Mouse (Mus musculus) urinary bladder, adult 2 months (tissue): ENCODE results near the gene Sbno2. TPM values are rescaled to one million over a fixed set of nuclear protein-coding genes. Genes with fewer than 3 reads are reported as not detected.

Experiments
- DNase-seq: peaks from one replicate; pipeline ENCODE4 v3.0.0; 2022; ENCODE audit warnings: low spot score
- polyA plus RNA-seq: library from polyadenylated mRNA; depleted of rRNA; stranded (reverse); fragments of >200 nt; gene quantifications from 2 replicates; pipeline ENCODE4 v1.2.3, GENCODE M21; 2012

The Sbno2 gene
- polyA plus RNA-seq, 1 experiment: 34.0 TPM

DNA sequence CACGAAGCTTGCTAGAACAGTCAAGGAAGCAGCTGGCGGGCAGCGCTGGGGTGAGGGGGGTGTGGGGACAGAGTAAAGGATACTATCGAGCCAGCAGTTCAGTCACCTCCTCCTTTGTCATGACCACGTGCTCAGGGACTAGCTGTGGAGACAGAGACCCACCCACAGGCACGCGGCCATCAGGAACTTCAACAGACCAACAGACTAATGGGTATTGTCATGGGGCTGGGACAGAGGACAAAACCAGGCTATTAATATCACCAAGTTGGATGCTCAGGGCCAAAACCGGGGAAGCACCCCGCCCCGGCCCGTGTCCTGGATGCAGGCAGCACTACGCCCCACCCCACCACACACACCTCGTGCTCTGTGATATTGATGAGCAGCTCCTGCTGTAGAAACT lies 68.5 kb downstream of the Sbno2 start:
- no peak for DNase-seq

DNA sequence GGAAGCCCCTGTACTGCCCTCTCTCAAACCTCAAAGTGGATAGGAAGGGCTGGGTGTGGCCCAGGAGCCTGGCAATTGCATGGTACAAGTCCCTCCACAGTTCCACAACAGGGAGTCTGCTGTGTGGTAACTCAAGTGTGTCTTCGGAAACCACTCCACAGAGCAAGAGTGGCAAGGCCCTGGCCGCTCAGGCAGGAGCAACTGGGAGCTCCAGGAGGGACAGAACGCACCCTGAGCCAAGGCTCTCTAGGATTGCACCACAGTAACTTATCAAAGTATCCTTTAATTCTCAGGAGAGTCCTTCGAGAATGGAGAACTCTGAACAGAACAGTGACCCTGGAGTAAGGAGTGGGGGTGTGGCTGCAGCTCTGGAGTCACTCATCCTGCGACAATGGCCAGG lies 69.7 kb downstream of the Sbno2 start:
- no peak for DNase-seq

DNA sequence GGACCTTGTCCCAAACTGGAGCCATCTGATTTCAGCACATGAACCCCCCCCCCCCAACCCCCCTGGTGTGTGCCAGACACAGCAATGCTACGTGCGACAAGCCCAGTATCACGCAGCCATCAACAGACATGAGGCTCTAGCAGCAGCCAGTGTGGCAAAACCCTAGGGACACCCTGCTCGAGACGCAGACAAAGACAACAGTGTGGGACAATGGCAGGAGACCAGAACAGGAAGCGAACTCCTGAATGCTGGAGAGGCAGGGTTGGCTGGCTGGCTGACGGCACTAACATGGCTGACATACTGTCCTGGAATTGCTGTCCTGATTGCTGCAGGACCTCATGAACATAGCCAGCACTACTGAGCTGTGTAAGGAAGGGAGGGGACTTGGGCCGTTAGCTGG lies 70.2 kb downstream of the Sbno2 start:
- DNase-seq: no peak

DNA sequence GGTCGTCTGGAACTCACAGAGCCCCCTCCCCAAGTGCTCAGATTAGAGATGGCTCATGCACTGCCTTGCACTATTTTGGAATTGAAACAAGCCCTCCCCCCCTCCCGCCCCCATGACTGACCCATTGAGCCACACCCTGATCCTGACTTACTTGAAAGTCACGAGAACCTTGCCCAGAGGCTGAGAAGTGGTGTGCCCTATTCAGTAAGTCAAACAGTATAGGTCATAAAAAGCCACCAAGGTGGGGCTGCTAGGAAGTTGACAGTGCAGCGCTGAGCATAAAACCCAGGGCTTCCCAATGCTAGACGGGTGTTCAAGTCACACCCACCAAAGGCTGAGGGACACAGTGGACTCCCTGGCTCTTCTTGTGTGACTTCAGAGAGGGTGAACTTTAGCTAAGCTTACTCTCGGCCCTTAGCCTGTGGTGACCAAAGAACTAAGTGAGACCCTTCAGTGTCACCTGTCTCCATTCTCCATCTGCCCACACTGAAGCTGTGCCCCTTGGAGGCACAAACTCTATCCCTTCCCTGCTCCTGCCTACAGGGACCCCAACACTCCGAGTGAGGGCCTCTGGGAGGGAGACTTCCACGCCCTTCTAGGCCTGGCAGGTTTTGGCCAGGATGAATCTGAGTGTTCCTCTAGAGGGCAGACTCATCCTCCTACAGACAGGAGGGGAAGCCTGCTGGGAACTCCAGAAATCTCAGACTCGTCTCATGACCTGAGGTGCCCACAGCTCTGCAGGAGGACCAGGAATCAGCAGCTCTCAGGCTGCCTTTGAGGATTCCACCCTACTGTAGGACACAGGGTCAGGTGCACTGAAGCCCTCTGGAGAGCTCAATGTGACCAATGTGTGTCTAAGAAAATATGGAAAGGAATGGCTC lies 71.6 kb downstream of the Sbno2 start:
- no peak for DNase-seq

DNA sequence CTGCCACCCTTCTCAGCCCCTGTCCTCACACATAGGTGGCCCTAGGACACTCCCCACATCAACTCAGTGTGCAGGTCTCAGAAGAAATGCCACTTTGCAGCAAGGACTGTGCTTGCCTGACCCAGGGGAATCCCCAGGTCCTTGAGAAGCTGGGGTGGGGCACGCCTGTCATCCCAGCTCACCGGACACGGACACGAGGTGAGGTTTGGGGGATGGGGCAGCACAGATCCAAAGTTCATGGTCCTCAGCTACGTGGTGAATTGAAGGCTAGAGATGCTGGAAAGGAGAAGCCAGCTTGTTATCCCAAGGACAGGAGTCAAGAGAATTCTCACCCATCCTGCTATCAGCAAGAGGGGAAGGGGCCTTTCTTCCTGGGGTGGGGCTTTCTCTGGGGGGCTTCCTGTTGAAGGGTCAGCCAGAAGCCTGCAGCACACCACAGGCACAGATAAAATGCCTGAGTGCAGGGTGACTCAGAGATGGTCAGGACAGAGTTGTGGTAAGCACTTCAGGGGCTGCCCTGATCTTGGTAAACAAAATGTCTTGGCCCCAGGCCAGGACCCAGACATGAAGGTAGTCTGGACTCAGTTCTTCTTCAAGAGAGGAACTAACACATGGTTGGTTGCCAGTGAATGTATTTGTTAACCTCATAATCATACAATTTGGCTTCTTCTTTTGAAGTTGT lies 72.4 kb downstream of the Sbno2 start:
- DNase-seq: no peak

DNA sequence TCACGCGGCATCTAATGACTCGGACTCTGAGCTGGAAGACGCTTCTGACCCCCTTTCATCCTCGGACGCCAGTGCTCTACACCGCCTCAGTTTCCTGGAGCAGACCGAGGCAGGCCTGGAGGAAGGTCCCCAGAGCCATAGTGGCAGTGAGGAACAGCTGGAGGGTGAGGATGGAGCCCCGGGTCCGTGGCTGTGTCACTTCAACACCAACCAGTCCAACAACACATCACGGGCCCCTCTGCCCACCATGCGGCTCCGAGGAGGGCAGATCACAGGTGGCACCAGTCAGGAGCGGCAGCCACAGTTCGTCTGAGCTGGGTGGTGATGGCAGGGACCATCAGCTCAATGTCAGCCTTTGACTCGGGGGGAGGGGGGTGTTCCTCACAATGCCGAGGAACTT lies 74.6 kb downstream of the Sbno2 start:
- DNase-seq: no peak

DNA sequence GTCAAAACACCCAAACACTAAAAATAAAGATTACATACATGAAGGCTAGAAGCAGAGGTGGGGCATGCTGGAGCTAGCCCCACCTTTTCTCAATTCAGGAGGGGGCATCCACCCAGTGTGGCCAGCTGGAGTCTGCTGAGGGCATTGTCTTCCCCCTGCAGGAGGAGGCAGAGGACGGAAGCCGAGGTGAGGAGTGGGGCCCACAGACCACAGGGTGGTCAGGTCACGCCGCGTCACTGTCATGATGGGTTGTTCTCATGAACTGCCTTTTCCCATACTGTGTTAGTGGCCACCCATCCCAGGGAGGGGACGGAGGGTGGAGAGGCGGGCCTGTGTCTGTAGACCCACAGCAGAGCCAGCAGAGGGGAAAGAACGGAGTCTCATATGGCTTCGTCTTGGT lies 75.2 kb downstream of the Sbno2 start:
- DNase-seq: no peak

DNA sequence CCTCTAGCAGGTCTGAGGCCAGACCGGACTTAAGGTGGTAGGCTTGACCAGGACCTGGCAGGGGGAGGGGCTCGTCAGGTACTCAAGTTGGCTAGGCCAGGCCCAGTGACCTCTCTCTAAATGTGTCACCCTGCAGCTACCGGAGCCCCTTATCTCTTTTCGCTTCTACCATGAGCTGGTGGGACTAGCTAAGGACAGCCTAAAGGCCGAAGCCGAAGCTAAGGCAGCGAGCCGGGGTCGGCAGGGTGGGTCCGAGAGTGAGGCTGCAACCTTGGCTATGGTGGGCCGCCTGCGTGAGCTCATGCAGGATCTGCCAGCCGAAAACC lies 76.9 kb downstream of the Sbno2 start:
- DNase-seq: no peak

DNA sequence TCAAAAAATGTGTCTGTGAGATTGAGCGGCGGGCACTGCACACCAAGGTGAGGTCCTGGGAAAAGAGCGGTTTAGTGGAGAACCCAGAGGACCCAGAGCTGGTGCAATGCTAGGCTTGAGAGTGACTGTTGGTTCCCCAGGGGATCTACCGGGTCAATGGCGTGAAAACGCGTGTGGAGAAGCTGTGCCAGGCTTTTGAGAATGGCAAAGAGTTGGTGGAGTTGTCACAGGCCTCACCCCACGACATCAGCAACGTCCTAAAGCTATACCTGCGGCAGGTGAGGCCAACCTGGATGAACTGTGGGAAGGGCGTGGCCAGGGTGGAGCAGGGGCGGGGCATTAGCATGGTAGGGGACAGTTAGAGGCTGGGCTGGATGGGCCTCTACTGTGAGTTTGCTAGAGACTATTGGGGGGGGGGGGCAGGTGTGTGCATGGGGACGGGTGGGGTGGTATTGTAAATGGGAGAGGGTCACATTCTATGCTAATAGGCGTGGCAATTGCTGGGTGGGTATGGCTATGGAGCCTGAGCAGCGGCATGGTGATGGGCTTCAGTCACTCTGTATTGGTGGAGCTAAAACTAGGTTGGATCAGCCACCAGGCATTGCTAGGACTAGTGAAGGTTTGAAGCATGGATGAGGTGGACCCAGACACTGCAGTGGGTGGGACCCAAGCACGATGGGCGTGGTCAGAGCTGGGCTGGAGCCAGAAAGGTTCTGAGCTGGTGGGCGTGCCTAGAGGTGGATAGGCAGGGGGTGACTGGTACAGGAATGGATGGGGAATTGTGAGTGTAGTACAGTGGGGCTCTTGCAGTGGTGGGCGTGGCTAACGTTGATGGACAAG lies 77.5 kb downstream of the Sbno2 start:
- no peak for DNase-seq

DNA sequence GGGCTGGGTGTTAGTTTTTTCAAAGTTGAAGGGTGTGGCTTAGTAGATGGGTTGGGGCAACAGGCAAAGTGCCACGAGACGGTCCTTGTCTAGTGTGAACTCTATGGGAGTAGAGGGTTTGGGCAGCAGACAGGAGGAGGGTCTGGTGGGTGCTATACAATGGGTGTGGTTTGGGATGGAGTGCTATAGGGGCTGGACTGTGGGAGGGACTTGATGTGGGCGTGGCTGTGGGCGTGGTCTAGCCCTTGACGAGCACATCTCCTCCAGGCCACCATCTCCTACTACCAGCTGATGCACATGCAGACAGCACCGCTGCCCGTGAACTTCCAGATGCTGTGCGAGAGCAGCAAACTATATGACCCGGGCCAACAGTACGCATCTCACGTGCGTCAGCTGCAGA lies 79.5 kb downstream of the Sbno2 start:
- DNase-seq: no peak

DNA sequence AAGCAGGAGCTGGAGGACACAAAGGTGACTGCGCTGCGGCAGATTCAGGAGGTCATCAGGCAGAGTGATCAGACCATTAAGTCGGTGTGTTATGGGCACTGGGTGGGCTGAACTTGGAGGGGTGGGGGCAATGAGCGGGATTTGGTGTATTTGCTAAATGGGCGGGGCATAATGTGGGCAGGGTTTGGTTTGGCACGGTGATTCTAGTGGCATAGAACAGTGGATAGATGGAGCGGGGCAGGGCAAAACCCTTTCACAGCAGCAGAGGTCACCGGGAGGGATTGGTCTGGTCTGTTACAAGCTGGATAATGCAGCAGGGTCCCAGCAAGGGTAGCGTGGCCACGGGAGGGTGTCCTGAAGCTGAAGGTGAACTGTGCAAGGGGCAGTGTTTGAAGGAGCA lies 79.9 kb downstream of the Sbno2 start:
- DNase-seq: no peak

DNA sequence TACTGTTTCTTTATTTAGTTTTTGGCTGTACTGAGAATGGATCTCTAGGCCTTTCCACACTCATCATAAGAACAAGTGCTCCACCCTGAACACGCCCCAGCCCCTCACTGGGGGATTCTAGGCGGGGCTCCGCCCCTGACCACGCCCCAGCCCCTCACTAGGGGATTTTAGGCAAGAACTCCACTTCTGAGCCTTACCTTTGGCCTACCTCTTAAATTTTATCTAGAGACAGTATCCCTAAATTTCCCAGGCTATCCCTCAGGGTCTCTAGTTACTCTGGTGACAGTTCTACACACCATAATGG lies 80.4 kb downstream of the Sbno2 start:
- no peak for DNase-seq

DNA sequence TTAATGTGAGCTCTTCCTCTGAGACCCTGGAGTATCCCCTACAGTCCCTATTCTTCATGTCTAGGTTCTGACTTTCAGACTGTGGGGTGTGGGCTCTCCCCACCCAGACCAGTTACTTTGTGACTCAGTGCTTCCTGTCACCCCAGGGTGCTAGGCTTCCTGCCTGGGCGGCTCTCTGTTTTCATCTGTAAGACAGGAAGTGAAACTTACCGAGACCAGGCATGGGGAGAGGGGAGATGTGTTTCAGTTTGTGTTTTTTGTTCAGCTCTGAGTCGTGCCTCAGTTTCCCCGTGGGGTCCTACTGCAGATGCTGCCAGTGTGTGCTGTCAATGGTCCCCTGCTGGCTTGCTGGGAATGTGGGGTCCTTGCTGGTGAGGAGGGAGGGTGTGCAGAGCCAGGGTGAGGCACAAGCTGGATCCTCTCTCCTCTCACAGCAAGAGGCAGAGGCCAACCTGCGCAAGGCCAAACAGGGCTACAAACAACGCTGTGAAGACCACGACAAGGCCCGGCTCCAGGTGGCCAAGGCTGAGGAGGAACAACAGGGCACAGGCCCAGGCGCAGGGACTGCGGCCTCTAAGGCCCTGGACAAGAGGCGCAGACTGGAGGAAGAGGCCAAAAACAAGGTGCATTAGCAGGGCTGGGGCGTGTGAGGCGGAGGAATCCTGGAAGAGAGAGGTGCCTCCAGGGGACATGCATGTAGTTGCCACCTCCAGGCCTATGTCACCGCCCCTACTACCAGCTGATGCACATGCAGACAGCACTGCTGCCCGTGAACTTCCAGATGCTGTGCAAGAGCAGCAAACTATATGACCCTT lies 80.9 kb downstream of the Sbno2 start:
- no peak for DNase-seq

DNA sequence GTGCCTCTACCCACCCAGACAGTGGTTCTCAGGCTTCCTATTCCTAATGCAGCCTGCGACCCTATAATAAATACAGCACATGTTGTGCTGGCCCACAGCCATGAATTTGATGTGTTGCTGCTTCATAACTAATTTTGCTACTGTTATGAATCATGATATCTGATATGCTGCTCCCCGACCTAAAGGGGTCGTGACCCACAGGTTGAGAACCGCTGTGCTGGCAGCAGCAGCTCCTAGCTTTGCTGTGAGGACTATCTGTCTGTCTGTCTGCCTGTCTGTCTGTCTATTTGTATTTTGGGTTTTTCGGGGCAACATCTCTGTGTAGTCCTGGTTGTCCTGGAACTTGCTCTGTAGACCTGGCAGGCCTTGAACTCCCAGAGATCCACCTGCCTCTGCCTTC lies 81.6 kb downstream of the Sbno2 start:
- DNase-seq: no peak

DNA sequence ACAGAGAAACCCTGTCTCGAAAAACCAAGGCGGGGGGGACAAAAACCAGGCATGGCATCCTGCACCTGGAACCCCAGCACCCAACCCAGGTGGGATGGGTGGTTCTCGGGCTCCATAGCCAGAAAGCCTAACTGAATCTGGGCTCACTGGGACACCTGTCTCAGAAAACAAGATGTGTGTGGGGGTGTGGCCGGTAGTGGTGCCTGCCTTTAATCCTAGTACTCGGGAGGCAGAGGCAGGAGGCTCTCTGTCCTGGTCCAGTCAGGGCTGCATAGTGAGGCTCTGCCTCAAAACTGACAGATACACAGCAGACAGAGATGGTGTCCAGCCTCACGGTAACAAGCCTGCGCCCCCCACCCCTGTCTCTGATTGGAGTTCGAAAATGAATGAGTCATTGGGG lies 82.6 kb downstream of the Sbno2 start:
- DNase-seq: no peak

DNA sequence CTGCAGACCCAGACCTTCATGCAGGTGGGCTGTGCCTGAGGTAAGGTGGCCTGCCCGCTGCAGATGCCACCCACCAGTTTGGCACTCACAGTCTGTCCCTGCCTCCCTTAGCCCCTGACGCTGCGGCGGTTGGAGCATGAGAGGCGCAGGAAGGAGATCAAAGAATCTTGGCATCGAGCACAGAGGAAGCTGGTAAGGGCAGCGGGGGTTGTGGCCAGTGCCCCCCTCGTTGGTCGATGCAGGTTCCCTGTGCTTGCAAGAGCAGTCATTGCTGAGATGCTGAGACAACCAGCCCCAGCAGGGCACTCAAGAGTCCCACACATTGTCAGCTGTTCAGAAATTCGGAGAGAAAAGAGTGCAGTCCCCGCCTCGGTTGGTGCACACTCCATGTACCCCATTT lies 83.2 kb downstream of the Sbno2 start:
- DNase-seq: no peak

DNA sequence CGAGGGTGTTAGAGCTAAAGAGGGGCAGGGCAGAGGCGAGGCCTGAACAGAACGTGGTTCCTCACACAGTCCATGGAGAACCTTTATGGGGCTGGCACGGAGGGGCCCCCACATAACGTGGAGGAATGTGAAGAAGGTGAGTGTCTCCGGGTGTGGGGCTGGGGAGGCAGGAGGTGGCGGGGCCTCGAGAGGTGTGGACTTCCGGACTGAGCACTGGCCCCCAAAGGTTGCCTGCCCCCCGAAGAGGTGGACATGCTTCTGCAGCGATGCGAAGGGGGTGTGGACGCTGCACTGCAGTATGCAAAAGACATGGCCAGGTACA lies 84.1 kb downstream of the Sbno2 start:
- no peak for DNase-seq

DNA sequence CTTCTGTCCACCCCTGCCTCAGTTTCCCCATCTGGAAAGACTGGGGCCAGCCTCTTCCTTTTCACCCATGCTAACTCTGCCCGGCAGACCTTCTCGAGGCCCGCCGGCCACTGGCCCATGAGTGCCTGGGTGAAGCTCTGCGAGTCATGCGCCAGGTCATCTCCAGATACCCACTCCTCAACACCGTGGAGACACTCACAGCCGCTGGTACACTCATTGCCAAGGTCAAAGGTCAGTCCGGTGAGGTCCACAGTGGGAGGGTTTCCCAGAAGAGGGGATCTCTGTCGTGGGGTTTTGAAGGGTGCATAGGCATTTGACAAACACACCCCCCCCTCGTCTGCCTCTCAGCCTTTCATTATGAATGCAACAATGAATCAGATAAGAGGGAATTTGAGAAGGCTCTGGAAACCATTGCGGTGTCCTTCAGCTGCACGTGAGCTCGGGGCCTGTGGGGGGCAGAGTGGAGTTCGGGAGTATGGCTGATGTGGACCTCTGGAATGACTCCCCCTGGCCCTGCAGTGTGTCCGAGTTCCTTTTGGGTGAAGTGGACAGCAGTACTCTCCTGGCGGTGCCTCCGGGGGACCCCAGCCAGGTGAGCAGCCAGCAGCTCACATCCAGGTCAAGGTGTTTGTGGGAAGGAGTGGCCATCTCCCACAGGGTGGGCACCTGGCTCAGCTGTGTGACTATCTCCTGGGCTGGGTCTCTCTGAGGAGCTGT lies 84.6 kb downstream of the Sbno2 start:
- DNase-seq: no peak

DNA sequence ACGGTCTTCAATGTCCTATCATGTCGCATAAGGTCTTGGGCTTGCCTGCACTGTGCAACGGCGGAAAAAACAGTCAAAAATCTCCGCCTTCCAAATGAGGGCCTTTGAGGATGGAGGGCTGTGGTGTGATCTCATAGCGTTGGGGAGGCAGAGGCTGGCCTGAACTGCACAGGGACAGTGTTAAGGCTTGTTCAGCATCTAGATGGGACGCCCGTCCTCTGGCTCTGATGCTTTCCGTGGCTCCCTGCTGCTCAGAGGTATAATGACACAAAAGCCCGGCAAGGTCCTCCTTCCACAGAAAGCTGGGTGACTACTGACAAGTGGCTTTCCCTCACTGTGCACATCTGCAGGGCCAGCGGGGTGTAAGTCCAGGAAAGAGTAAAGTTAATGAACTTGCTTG lies 85.2 kb downstream of the Sbno2 start:
- no peak for DNase-seq

DNA sequence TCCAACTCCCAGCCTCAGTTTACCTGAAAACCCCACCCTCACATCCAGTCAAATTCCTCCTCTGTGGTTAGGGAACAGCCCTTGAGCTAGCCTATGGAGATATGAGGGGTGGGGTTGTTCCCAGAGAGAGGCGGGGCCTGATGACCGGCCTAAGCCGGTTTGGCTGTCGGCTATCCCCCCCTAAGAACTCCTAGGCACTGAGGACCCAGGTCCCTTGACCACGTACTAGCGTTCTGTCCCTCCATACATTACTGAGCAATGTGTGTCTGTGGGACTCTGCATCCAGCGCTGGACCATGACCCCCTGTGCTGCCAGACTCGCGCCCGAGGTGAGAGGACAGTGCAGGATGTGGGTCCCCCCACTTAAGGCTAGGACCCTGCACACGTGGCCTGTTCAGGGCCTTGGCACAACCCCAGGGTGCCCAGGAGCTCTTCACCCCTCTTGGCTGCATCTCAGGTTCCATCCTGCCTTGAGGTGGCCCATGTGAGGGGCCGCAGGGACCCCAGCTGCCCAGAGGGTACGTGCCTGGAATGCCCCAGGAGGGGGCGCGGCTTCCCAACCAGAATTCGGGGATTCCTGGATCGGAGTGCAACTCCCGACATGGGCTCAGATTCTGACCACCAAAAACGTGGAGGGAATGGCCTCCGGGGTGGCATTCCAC lies 85.8 kb downstream of the Sbno2 start:
- no peak for DNase-seq

DNA sequence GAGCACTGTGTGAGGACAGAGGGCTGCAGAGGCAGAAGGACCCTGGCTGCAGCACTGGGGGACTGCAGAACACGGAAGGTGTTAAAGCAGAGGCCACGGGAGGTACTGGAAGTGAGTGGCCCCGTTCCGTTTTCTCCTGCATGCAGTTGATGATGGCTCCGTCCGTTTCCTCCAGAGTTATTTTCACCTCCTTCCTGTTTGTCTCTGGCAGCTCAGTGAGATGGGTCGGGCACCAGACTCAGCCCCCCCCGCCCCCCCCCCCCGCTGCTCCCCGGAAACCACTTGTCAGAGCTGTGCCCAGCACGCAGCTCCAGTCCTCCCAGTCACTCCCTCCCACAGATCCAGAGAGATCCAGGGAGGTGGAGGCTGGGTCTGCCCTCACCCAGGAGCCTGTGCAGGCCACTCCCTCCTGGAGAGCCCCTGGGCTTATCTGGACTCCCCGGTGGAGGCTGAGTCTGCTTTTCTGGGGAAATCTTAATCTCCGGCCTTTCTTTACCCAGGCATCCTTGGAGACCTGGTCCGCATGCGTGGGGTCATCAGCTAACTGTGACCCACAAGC lies 86.6 kb downstream of the Sbno2 start:
- no peak for DNase-seq
